Mouse (Mus musculus): ENCODE results near the gene Lrrc8b.
A peak's percentile ranks its signal among the peaks of the same experiment; 100 is the strongest.

The Lrrc8b gene

DNA sequence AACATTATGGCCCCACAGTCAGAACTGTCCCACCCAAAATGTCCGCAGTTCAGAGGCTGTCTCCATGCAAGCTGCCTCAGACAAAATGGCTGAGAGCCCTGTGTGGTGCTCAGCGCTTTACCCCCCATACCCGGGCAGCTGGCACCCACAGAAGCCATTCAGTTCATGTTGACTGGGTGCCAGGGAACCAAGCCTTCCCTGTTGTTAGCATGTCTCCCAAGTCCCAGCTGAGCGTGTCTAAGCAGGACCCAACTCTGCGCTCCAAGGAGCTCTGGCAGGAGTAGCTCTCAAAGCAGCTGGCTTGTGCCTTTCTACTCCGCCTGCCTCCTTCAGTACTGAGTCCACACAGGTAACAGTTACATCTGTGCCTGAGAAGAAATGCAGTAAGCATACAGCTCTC, 68.7 kb downstream of the Lrrc8b start:
- DNase-seq = no peak

DNA sequence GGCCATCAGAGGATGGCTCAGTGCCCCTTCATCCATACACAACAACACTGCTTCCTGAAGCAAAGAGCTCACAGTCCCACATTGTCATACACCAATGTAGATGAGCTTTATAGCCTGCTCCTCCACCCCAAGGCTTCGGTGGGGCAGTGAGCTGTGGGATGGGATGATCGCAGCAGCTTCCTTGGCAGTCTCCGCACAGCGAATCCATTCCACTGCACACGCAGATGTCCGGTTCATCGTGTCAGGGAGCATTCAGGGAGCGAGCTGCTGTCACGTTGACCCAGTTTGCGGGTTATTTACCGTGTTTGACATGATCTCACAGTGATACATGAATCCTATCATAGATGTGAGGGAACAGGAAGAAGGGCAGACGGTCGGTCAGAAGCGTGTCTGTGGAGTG, 69.3 kb downstream of the Lrrc8b start:
- DNase-seq = no peak

DNA sequence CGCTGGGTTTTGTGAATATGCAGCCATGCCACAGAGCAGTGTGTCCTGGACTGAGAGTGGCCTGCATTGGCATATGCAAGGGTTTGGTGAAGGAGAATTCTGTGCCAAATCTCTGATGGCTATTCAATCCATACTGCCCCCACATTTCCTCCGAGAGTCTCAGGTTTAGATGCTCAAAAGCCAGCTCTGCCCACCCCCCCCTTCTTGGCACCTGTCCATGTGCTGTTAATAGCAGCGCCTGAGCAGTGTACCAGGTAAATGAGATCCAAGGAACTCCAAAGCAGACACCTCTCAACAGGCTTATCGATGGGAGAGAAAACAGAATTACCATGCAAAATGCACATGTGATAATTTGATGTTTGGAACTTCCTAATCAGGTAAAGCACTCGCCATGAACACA, 74.6 kb downstream of the Lrrc8b start:
- DNase-seq = no peak

DNA sequence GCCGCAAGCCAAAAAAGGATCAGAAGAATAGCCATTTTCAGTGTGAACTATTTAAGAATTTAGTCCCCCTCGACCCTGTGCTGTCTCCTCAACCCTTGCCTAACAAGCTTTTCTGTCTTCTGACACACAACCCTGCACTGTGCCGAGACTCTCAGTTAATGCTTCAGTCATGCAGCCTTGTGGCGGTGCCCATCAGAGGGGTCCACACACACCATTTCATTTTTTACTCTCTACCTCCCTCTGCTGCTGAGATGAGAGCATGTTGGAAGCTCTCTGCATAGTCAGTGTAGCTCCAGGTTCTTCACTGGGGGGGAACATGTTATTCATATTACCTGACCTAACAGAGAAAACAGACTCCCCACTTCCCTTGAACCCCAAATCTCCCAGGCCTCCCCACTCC, 75.8 kb downstream of the Lrrc8b start:
- DNase-seq = no peak

DNA sequence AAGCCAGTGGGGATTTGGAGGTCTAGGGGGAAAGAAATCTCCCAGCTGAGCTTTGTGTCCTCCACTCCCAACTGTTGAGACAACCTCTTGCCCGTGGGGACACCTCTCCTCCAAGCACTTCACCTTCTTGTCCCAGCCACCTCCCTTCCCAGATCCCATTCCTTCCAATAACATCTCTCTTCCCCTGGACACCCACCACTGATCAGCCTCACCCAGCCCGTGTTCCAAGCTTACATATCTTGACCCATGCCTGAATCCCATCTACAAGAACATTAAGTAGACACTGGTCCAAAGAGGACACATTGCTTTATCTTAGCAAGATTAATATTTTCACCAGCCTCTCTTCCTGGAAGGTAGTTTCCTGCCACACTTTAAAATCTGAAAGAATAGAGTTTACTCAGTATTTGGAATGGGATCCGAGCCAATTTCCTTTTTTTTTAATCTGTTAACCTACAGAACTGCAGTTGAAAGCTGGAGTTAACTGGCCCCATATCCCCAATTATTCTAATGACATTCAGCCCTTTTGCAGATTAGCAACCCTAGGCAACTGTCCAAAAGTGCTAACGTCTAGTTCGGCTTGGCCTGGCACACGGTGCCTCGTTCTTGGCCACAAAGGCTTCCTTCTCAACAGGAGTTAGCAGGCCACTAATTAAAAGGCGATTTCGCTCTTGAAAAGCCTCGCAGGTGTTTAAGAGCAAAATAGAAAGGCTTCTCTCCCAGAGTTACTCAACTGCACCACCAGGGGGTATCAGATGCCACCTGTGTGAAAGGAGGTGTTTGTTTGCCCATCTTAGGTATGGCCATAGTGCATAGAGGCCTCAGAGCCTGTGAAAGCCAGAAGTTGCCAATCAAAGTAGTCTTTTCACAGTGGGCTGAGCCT, 77.0 kb downstream of the Lrrc8b start:
- peak; percentile 45 to 60 for DNase-seq

DNA sequence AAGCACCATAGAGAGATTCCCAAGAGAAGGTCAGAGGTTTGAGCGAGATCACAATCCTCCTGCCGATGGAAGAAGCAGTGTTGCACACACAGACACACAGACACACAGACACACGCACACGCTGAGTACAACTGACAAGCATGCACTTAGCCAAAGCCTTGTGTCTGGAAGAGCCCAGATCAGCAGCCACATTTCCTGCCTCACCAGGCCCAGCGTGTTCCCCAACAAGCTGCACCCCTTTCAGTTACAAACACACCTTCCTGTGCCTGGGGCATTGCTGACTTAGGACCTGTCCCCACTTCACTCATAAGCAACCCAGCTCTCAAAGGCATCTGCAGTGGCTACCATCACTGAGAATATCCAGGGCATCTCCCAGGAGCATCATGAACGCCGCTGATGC, 77.8 kb downstream of the Lrrc8b start:
- no peak for DNase-seq

DNA sequence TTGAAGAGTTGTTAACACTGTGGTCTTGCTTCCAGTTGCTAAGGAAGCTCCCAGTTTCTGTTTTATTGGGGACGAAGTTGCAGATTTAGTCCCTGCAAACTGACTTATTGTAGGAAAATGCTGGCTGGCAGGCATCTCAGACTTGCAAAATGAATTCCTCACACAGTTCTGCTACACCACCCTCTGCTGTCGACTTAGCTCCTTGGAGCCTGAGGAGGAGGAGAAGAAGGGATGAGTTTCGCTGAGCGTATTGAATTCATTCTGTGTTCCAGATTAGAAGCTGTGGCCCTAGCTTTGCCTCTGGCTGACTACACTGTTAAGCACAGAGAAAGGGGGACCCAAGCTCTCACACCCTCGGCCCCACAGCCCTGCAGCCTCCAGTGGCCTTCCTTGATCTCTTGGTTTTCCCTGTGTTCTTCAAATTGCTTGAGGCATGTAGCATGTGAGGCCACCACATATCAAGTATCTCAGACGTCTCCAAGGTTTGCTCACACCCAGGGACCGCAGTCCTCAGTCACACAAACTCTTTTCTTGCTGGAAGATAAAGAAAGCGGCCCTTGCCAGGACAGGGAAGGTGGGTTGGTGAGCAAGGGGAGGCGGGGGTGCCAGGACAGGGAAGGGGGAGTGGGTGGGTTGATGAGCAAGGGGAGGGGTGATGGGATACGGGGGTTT, 78.8 kb downstream of the Lrrc8b start:
- DNase-seq = no peak

DNA sequence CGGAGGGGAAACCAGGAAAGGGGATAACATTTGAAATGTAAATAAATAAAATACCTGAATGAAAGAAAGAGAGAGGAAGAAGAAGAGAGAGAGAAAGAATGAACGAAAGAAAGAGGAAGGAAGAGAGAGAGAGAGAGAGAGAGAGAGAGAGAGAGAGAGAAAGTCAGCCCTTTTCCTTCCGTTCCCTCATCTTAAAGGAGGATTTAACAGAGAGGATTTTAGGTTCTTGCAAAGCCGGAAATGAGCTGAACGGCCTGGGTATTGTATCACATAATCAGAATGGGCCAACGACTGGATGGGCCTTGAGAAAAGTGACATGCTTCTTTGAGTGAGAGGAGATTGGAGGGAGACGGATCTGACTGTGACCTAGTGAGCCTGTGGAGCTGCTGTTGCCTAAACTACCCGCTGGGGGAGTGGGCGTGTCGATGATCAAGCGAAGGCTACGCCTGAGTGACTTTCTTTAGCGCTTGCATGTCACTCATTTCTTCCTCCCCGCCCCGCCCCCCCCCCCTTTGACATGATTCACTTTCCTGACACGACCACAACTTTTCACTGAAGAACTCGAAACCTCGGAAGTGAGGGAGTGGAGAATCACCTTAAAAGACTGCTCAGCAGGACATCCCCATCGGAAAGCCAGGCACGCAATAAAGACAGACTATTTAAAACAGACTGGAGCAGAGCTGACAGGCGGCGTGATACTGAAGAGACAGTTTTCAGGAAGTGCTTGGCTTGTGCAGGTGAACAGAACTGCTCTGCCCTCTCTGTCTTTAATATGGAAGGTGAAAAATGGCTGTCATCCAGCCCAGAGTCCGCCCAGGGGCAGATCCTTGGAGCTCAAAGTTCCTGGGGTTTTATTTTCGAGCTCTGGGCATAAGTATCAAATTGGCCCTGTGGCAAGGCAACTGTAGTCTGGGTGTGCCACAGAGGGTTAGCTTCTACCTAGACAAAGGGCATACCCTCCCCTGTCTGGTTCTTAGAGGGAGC, 79.6 kb downstream of the Lrrc8b start:
- peak; percentile 86 to 88 for DNase-seq

DNA sequence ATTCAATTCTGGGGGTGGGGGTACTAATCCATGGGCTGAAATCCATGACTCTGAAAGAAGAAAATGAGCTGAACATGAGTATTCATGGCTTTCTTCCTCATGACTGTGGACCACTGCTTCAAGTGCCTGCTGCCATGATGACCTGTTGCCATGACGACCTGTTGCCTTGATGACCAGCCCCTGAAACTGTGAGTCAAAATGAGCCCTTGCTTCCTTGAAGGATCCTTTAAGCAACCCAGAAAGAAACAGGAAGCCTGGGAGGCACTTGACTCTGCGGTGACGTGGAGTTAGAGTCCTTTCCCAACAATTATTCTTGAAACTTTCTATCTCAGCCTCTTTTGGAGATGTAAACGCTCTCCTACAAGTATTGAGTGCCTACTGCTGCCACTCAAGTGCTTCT, 80.6 kb downstream of the Lrrc8b start:
- DNase-seq = peak; percentile 32 to 62

DNA sequence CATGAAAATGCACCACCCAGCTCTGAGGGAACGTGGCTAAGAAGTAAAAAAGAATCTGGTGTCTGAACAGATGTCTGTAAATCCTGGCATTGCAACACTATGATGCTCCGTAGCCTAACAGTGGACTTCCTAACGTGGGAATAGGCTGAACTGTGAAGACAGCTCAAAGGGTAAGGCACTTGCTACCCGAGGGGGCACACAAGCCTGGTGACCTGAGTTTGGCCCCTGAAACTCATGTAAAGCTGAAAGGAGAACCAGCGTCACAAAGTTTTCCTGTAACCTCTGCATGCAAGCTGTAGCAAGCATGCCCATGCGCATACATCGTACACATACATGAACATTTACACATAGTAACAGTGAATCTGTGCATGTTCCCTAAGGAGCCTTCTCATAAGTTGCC, 81.0 kb downstream of the Lrrc8b start:
- DNase-seq = no peak

DNA sequence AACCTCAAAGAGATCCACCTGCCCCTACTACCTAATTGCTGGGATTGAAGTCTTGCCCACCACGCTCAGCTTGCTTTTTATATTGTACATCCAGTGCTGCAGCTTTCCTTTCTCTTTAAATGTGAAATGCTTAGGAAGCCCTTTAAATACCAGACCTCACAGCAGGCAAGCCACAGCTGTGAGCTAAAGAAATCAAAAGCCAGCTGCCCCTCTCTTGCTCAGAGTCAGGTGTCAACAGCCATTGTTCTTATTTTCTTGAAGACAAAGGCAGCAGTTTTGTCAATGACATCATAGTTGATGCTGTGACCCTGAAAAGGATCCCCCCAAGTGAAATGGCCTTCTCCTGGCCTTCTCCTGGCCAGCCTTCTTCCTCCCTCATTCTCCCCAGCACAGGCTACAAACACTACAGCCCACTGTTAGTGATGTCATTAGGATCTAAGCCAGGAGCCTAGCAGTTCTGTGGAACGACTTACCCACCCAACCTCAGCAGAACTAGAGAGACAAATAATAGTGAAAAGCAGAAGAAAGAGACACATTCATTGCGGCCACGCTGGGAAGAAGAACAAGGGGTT, 82.9 kb downstream of the Lrrc8b start:
- no peak for DNase-seq

DNA sequence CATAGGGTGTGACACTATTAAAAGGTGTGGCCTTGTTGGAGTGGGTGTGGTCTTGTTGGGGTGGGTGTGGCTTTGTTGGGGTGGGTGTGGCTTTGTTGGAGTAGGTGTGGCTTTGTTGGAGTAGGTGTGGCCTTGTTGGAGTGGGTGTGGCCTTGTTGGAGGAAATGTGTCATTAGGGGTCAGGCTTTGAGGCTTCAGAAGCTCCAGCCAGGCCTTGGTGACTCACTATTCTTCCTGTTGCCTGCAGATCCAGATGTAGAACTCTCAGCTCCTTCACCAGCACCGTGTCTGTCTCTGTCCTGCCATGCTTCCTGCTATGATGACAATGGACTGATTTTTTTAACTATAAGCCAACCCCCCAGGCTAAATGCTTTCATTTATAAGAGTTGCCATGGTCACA, 83.8 kb downstream of the Lrrc8b start:
- no peak for DNase-seq

DNA sequence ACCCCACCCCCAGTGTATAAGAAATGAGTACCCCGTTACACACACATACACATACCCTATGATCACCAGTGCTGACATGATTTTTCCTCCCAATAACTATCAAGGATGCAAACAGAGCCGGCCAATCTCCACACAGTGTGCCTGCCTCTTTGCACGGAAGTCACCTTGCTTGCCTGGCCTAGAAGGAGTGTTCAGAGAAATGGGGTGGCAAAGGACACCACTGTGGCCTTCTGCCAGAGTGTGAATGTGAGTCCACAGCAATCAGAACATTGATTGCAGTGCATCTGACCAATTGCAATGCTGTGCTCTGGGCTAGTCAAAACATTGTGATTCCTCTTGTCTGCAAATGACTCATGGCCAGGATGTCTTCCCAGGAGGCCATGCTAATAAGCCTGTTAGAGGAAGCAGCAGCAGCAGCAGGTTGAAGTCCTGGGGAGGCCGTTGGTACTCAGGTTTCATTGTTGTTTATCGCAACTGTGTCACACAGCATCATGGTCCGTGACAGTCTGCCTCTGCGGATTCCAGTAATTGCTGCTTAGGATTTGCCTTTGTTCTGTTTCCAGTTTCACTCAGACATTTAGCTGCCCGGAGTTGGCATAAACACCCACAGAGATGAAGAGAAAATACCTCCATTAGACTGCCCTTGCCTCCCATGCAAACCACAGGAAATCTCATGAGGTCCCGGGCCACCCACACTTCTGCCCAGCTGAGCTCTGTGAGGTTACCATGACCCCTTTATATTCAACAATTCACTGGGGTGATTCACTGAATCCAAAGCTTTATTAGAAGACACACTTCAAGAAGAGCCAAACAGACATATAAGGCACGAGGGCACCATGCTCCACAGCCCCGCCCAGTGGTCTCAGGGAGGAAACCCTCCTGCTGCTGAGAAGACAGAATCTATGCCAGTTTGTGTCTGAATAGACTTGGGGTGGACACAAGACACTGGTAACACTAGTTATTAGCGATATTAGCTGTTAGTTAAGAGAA, 84.9 kb downstream of the Lrrc8b start:
- DNase-seq = no peak

DNA sequence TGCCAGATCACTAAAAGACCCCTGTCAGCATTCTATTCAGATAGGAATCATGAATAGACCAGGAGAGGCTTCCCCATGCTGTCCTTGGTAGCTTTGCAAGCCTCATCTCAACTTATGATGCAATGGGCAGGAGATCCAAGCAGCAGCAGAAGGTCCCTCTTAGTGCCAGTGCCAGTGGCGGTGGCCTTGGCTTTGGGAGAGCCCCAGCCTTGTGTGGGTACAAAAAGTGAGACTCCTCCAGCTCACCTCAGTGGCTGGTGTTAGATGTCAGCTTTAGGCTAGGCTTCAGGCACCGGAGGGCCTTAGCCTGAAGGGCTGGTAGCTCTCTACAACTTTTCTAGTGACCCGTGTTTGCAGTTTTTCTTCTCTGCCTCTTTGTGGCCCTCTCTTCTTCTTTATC, 85.6 kb downstream of the Lrrc8b start:
- DNase-seq = no peak

DNA sequence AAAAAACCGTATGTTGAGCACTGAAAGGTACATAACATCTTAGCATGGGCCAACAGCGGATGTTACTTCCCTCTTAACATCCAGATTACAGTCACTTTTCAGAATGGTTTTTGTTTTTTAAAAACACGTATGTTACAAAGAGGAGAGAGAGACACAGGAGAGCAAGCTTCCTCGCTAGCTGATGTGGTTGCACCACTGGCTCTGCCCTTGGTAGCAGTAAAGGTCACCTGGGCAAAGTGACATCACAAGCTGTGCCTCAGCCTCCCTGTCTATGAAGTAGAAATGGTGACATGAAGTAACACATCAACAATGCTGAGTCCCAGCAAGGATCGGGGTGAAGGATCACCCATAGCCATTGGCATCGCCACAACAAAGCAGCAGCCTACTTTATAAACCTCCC, 93.2 kb downstream of the Lrrc8b start:
- DNase-seq = no peak

DNA sequence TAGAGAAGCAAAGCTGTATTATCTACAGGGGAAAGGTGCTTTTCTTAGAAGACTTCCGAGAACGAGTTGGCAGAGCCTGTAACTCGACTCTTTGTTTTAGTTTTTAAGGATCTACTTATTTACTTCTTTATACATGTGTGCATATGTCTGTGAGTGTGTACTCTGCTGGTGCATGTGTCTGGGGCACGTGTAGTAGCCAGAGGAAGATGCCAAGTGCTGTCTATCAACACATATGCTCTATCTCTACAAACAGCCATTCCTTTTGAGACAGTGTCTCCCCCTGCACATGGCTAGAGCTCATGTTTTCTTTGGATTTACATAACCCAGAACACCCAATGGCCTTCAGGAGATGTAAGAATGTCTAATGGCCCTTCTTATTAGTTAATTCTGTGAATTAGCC, 96.7 kb downstream of the Lrrc8b start:
- no peak for DNase-seq

DNA sequence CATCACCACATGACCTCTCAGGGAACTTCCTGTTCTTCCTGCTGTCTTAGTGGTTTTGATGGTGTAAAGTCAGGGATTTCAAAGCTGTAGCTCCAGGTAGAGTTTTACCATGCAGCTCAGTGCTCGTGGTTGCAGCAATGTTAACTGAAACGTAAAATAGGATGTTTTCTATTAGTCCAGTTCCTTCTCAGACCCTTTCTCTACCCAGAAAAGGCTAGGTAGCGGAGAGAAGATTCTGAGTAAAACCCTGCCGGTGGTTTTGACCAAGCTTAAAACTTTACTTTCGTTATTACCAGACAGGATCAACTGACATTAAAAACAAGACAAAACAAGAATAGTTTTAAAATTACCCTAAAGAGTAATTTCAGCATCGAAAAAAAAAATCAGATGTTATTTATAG, 100.0 kb downstream of the Lrrc8b start:
- DNase-seq = no peak

DNA sequence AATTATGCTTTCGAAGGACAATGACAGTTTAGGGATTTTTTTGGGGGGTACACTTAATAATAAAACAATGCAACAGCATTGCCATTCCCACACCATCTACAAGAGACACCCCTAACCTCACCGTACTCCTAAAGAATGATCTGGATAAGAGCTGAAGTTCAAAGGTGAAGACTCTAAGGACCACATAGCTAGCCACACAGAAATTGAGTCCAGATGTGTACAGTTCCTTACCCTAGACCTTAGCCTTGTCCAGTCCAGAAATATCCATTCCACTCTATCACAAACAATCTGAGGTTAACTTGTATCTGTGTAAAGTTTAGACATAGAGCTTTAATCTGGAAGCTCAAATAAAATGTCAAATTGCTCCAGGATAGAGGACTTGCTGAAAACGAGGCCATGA, 100.7 kb downstream of the Lrrc8b start:
- no peak for DNase-seq

DNA sequence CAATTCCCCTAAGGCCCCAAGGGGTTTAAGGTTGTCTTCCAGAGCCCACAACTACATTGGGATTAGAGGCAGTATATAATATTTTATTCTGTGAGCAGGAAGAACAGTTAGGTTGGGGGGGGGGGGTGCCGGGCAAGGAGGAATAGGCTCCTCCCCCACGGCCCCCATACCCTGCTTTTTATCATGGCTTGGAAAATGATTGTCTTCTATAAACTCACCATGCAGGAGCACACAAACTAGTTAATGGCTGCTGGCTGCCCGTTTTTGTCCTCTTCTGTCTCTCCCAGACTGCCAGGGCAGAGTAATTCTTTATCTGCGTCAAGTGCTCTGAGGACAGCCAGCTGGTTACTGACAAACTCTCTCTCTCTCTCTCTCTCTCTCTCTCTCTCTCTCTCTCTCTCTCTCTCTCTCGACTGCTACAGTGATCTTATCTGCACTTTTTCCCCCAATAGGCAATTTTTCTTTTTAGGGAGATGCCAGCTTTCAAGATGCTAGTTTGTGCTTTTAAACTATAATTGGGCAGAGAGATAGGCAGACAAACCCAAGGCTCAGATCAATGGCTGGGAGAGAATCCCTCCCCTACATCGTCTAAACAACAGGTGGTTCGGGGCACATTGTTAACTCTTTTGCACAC, 102.5 kb downstream of the Lrrc8b start:
- no peak for DNase-seq

DNA sequence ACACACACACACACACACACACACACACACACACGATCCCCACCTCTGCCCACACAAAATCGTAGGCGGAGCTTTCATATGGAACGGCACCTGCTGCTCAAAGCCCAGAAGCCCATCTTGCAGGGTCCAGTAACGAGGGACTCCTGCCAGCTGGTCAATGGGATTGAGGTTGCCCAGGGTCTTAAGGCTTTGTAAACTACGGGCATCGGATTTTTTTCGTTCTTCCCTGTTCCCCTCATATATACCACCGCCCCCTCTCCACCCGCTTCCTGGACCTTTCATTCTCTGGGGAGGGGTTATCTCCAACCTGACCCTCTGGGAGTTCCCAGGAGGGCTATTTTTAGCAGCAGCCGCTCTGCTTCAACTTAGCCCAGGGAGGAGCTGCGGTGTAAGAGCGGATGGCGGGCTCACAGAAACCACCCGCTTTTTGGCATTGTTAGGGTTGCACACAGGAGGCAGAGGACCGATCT, 103.1 kb downstream of the Lrrc8b start:
- DNase-seq = no peak
